In the genomic region with DNA sequence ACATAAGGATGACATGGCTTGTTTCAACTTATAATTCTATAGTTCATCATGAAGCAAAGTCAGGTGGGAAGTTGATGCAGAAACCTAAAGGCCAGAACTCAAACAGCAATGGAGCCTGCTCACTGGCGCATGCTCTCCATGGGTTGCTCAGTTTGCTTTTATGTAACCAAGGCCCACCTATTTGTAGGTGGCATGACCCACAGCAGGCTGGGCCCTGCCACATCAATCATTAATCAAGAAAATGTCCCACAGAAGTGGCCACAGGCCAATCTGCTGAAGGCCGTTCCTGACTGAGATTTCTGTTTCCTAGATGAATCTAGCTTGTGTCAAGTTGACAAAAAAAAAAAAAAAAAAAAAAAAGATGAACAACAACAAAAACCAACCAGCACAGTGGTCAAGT, we compare ENCODE assay signal across 24 mouse cellular contexts.
A peak's percentile ranks its signal among the peaks of the same experiment; 100 is the strongest.
DNase-seq lines count a peak whose midpoint lies in the region; ATAC-seq and TF ChIP-seq lines count a peak whose summit lies in the region.
"Had no signal": no experiment of that assay in that cellular context is flagged by ENCODE, and none has a peak within 500 bp of the region (broad histone marks: within the 10 kb centered on the region; RNA-seq: fewer than 3 reads in every experiment).

No protein-coding gene starts in this region.

- no peaks in the 10 kb centered on the region for H3K36me3 ChIP-seq in kidney, embryonic 15.5 days
- no peaks in the 10 kb centered on the region for H3K36me3 ChIP-seq in liver, adult 2 months (ENCODE audit: control insufficient read depth, insufficient read depth, low read length)
- H3K36me3 ChIP-seq in liver, embryonic 12.5 days: no peaks in the 10 kb centered on the region
- H3K36me3 ChIP-seq: forebrain, embryonic 10.5 days; heart, embryonic 12.5 days; heart, embryonic 15.5 days; hindbrain, embryonic 10.5 days; hindbrain, embryonic 13.5 days had no signal

- no peak overlapping the region for H3K27ac ChIP-seq in kidney, embryonic 15.5 days
- no peak overlapping the region for H3K27ac ChIP-seq in liver, adult 2 months (replicated peaks; ENCODE audit: insufficient read depth, low read depth, low read length)
- no peak overlapping the region for H3K27ac ChIP-seq in liver, embryonic 12.5 days
- H3K27ac ChIP-seq: forebrain, embryonic 10.5 days; forebrain, embryonic 13.5 days; heart, embryonic 15.5 days; hindbrain, embryonic 10.5 days; hindbrain, embryonic 13.5 days had no signal

- H3K27me3 ChIP-seq in kidney, embryonic 15.5 days: no peaks in the 10 kb centered on the region
- H3K27me3 ChIP-seq in liver, adult 2 months (ENCODE audit: control insufficient read depth, insufficient read depth, low read length): no peaks in the 10 kb centered on the region
- H3K27me3 ChIP-seq in liver, embryonic 12.5 days (replicated peaks): no peaks in the 10 kb centered on the region
- H3K27me3 ChIP-seq: forebrain, embryonic 13.5 days; heart, embryonic 12.5 days; heart, embryonic 15.5 days; hindbrain, embryonic 13.5 days had no signal

- ATAC-seq in kidney, embryonic 15.5 days (replicated peaks; ENCODE audit: low FRiP score): no peak
- ATAC-seq in liver, embryonic 12.5 days: no peak
- ATAC-seq: CD4-positive, CD25-positive, alpha-beta regulatory T cell, adult 4 months; forebrain, embryonic 13.5 days; forebrain, embryonic 16.5 days; hindbrain, embryonic 16.5 days had no signal

- TF ChIP-seq CTCF in liver, adult 2 months (IDR thresholded peaks at IDR 0.05; ENCODE audit: low read depth, low read length): no peak

- DNase-seq in kidney, adult 11 months: peak; percentile 13
- DNase-seq in kidney, postnatal 10 days: no peak
- peak; percentile 68 for DNase-seq in kidney, adult 9 months
- peak; percentile 63 for DNase-seq in liver, adult 2 months (ENCODE audit: extremely low read depth, low read depth, low spot score)
- DNase-seq: adrenal gland, adult 8-10 months; adrenal gland, postnatal 25 days; cerebellum, adult 18-20 months; cerebellum, adult 9-10 months; cerebellum, postnatal 14 days; gastrocnemius, postnatal 10 days; gastrocnemius, postnatal 36 days; heart, postnatal 10 days; heart, postnatal 36 days had no signal

- no peak overlapping the region for H3K4me3 ChIP-seq in kidney, embryonic 15.5 days (replicated peaks)
- H3K4me3 ChIP-seq in liver, adult 2 months (ENCODE audit: insufficient read depth, low read depth, low read length): no peak overlapping the region
- no peak overlapping the region for H3K4me3 ChIP-seq in liver, embryonic 12.5 days
- H3K4me3 ChIP-seq: forebrain, embryonic 10.5 days; forebrain, embryonic 13.5 days; heart, embryonic 12.5 days; heart, embryonic 15.5 days; hindbrain, embryonic 10.5 days; hindbrain, embryonic 13.5 days had no signal

- no peak overlapping the region for H3K9ac ChIP-seq in kidney, embryonic 15.5 days
- H3K9ac ChIP-seq in liver, adult 2 months (ENCODE audit: low read depth, low read length): no peak overlapping the region
- H3K9ac ChIP-seq in liver, embryonic 12.5 days: no peak overlapping the region
- H3K9ac ChIP-seq: forebrain, embryonic 13.5 days; heart, embryonic 12.5 days; heart, embryonic 15.5 days; hindbrain, embryonic 13.5 days had no signal

- H3K9me3 ChIP-seq in kidney, embryonic 15.5 days (replicated peaks): no peaks in the 10 kb centered on the region
- H3K9me3 ChIP-seq in liver, embryonic 12.5 days (replicated peaks): no peaks in the 10 kb centered on the region
- H3K9me3 ChIP-seq: forebrain, embryonic 13.5 days; heart, embryonic 15.5 days; hindbrain, embryonic 13.5 days had no signal

- 86% methylated on average over 2 of the region's 2 CpGs for WGBS in kidney, embryonic 15.5 days
- WGBS in liver, adult 2 months: 43% methylated on average over 2 of the region's 2 CpGs
- 64% methylated on average over 2 of the region's 2 CpGs for WGBS in liver, embryonic 12.5 days (ENCODE audit: insufficient replicate concordance)

- no peaks in the 10 kb centered on the region for H3K4me1 ChIP-seq in kidney, embryonic 15.5 days
- no peaks in the 10 kb centered on the region; the same call in 1 of the 2 replicates for H3K4me1 ChIP-seq in liver, adult 2 months (ENCODE audit: control insufficient read depth, insufficient read depth, low read length)
- no peaks in the 10 kb centered on the region for H3K4me1 ChIP-seq in liver, embryonic 12.5 days
- H3K4me1 ChIP-seq: forebrain, embryonic 10.5 days; forebrain, embryonic 13.5 days; heart, embryonic 12.5 days; heart, embryonic 15.5 days; hindbrain, embryonic 10.5 days; hindbrain, embryonic 13.5 days had no signal

- no peak overlapping the region for H3K4me2 ChIP-seq in kidney, embryonic 15.5 days
- no peak overlapping the region for H3K4me2 ChIP-seq in liver, embryonic 12.5 days
- H3K4me2 ChIP-seq: forebrain, embryonic 13.5 days; heart, embryonic 12.5 days; heart, embryonic 15.5 days; hindbrain, embryonic 13.5 days had no signal

- no peak for TF ChIP-seq POLR2A in liver, adult 2 months (IDR thresholded peaks at IDR 0.05; ENCODE audit: extremely low read depth, insufficient read depth, low read length)

- no peaks in the 10 kb centered on the region for H3K79me2 ChIP-seq in liver, adult 2 months (ENCODE audit: control insufficient read depth, insufficient read depth, low read length)
